18 mouse cellular contexts compared by ENCODE assay signal in genomic region chr1:121735113-121735719, GRCm38 (mm10).
DNase-seq lines count a peak whose midpoint lies in the region; ATAC-seq and TF ChIP-seq lines count a peak whose summit lies in the region.
"Had no signal": no experiment of that assay in that cellular context is flagged by ENCODE, and none has a peak within 500 bp of the region (broad histone marks: within the 10 kb centered on the region; RNA-seq: fewer than 3 reads in every experiment).

No protein-coding gene starts in this region.

- no peak for TF ChIP-seq CTCF in lung, postnatal 0 days (IDR thresholded peaks at IDR 0.05)

- no peak overlapping the region for H3K4me3 ChIP-seq in midbrain, embryonic 13.5 days (replicated peaks)
- no peak overlapping the region for H3K4me3 ChIP-seq in lung, postnatal 0 days (ENCODE audit: low read depth, low read length)
- H3K4me3 ChIP-seq: embryonic facial prominence, embryonic 12.5 days; gastrocnemius, adult 2 months; heart, embryonic 10.5 days; stomach, embryonic 15.5 days had no signal

- no peak for TF ChIP-seq EP300 in lung, postnatal 0 days (IDR thresholded peaks at IDR 0.05)

- H3K9me3 ChIP-seq in midbrain, embryonic 13.5 days: no peaks in the 10 kb centered on the region
- no peaks in the 10 kb centered on the region for H3K9me3 ChIP-seq in lung, postnatal 0 days (ENCODE audit: low read length)
- H3K9me3 ChIP-seq: embryonic facial prominence, embryonic 12.5 days; heart, embryonic 10.5 days; stomach, embryonic 15.5 days had no signal

- DNase-seq in frontal cortex, postnatal 14 days (ENCODE audit: low spot score in 2 of 2): no peak
- peak; percentile 32 for DNase-seq in brain, adult 2 months (ENCODE audit: low read depth, low spot score)
- DNase-seq in forelimb bud, embryonic 11.5 days (ENCODE audit: low read depth, low spot score): peak; percentile 1
- DNase-seq in lung, postnatal 36 days: no peak
- DNase-seq in gastrocnemius, postnatal 10 days: no peak
- no peak for DNase-seq in lung, postnatal 0 days (ENCODE audit: low spot score)
- DNase-seq: adrenal gland, postnatal 25 days; cerebellum, adult 18-20 months; cerebellum, postnatal 25 days; gastrocnemius, adult 2 months; kidney, postnatal 4 days; thymus, postnatal 4 days had no signal

- H3K4me2 ChIP-seq in midbrain, embryonic 13.5 days (replicated peaks): peak overlapping the region; percentile 6; the same call in 1 of the 2 replicates
- no peak overlapping the region for H3K4me2 ChIP-seq in lung, postnatal 0 days (replicated peaks; ENCODE audit: low read depth, low read length)
- H3K4me2 ChIP-seq: embryonic facial prominence, embryonic 12.5 days; stomach, embryonic 15.5 days had no signal

- no peak overlapping the region for H3K9ac ChIP-seq in midbrain, embryonic 13.5 days (replicated peaks)
- H3K9ac ChIP-seq in lung, postnatal 0 days (replicated peaks; ENCODE audit: low read depth): no peak overlapping the region
- H3K9ac ChIP-seq: embryonic facial prominence, embryonic 12.5 days; stomach, embryonic 15.5 days had no signal

- ATAC-seq in frontal cortex, adult (ENCODE audit: low TSS enrichment): peak; percentile 59; the same call in 1 of the 2 replicates
- peak; percentile 84 for ATAC-seq in midbrain, embryonic 13.5 days
- ATAC-seq in lung, postnatal 0 days: no peak
- ATAC-seq: intestine, postnatal 0 days had no signal

- H3K4me1 ChIP-seq in midbrain, embryonic 13.5 days (replicated peaks): peaks cover 21% of the 10 kb centered on the region
- H3K4me1 ChIP-seq in lung, postnatal 0 days (ENCODE audit: insufficient read depth, low read depth, low read length): no peaks in the 10 kb centered on the region
- H3K4me1 ChIP-seq: embryonic facial prominence, embryonic 12.5 days; heart, embryonic 10.5 days; stomach, embryonic 15.5 days had no signal

- H3K27ac ChIP-seq in midbrain, embryonic 13.5 days: peak overlapping the region; percentile 61
- no peak overlapping the region for H3K27ac ChIP-seq in lung, postnatal 0 days (ENCODE audit: low read length)
- H3K27ac ChIP-seq: embryonic facial prominence, embryonic 12.5 days; gastrocnemius, adult 2 months; heart, embryonic 10.5 days; stomach, embryonic 15.5 days had no signal

- H3K27me3 ChIP-seq in midbrain, embryonic 13.5 days: no peaks in the 10 kb centered on the region
- H3K27me3 ChIP-seq in lung, postnatal 0 days (replicated peaks; ENCODE audit: insufficient read depth, low read length): no peaks in the 10 kb centered on the region
- H3K27me3 ChIP-seq: embryonic facial prominence, embryonic 12.5 days; stomach, embryonic 15.5 days had no signal

- no peaks in the 10 kb centered on the region for H3K36me3 ChIP-seq in midbrain, embryonic 13.5 days
- H3K36me3 ChIP-seq in lung, postnatal 0 days (ENCODE audit: insufficient read depth, low read length): no peaks in the 10 kb centered on the region
- H3K36me3 ChIP-seq: embryonic facial prominence, embryonic 12.5 days; heart, embryonic 10.5 days; stomach, embryonic 15.5 days had no signal

- 33% methylated on average over 11 of the region's 11 CpGs for WGBS in midbrain, embryonic 13.5 days
- 68% methylated on average over 11 of the region's 11 CpGs for WGBS in lung, postnatal 0 days

Comparison
In these comparisons a context has a peak if more than half of its experiments do, and no peak if none do; other contexts are left out.
1. DNase-seq: peak in brain, adult 2 months (single experiment) and forelimb bud, embryonic 11.5 days (single experiment); none in frontal cortex, postnatal 14 days (0 of 2), lung, postnatal 36 days (single experiment), gastrocnemius, postnatal 10 days (single experiment) and lung, postnatal 0 days (single experiment).